Mouse (Mus musculus) liver, embryonic 14.5 days (tissue): ENCODE measurements around the gene Itgb3bp. TPM values are rescaled to one million over a fixed set of nuclear protein-coding genes. Genes with fewer than 3 reads are reported as not detected.

Experiments used
- ATAC-seq: fragments of 200-750 bp; cut with Nextera tagmentation; 2 replicates; pipeline ENCODE4 v1.8.0; 2017; ENCODE audit warnings: moderate number of reproducible peaks, mild to moderate bottlenecking, moderate library complexity; ENCODE audit not compliant: insufficient read depth
- DNase-seq, 3 experiments: peaks; one replicate each; pipeline ENCODE4 v3.0.0-alpha.2; 2012 to 2013; ENCODE audit warnings: low read depth in 3 of 3, low spot score in 3 of 3
- H3K27ac ChIP-seq: fragments of 300-500 bp; sonication (generic); 2 replicates; pipeline ENCODE4 v1.5.1; 2014; ENCODE audit warnings: moderate library complexity, mild to moderate bottlenecking, control low read depth, inconsistent platforms
- H3K27me3 ChIP-seq: fragments of 300-500 bp; sonication (generic); 2 replicates; pipeline ENCODE4 v1.6.1; 2014; ENCODE audit warnings: mild to moderate bottlenecking, low read length, moderate library complexity; ENCODE audit not compliant: control insufficient read depth, insufficient read depth
- H3K36me3 ChIP-seq: fragments of 300-500 bp; sonication (generic); replicated peaks from 2 replicates; pipeline ENCODE4 v1.6.1; 2014; ENCODE audit warnings: low read depth; ENCODE audit not compliant: control insufficient read depth, insufficient read depth
- H3K4me1 ChIP-seq, 2 experiments: fragments of 200-500 bp in 1 of 2; fragments of 300-500 bp in 1 of 2; sonication (generic) in 1 of 2; replicated peaks; 2 replicates each; pipeline ENCODE4 v1.6.1; 2012 to 2014; ENCODE audit warnings: antibody characterized with exemption in 1 of 2, inconsistent platforms in 1 of 2, low read length in 1 of 2; ENCODE audit not compliant: control insufficient read depth in 2 of 2, insufficient read depth in 2 of 2
- H3K4me2 ChIP-seq: fragments of 300-500 bp; sonication (generic); 2 replicates; pipeline ENCODE4 v1.6.1; 2014; ENCODE audit warnings: low read depth, mild to moderate bottlenecking, control low read depth, moderate library complexity
- H3K4me3 ChIP-seq, 2 experiments: fragments of 200-500 bp in 1 of 2; fragments of 300-500 bp in 1 of 2; sonication (generic) in 1 of 2; 2 replicates each; pipeline ENCODE4 v1.5.1; 2012 to 2014; ENCODE audit warnings: low read depth in 2 of 2, low read length in 2 of 2, mild to moderate bottlenecking in 2 of 2, control low read depth in 1 of 2, inconsistent platforms in 1 of 2, moderate library complexity in 1 of 2; ENCODE audit not compliant: insufficient read depth in 1 of 2
- H3K9ac ChIP-seq: fragments of 300-500 bp; sonication (generic); replicated peaks from 2 replicates; pipeline ENCODE4 v1.6.1; 2014; ENCODE audit warnings: mild to moderate bottlenecking, control low read depth, moderate library complexity
- H3K9me3 ChIP-seq: fragments of 300-500 bp; sonication (generic); 2 replicates; pipeline ENCODE4 v1.6.1; 2016; ENCODE audit warnings: low read length, mixed read lengths; ENCODE audit not compliant: control insufficient read depth
- CTCF ChIP-seq: IDR thresholded peaks from 2 replicates; pipeline ENCODE4 v1.5.1; 2016; ENCODE audit warnings: antibody characterized with exemption, low read depth, control low read depth
- EP300 ChIP-seq: IDR thresholded peaks from 2 replicates; pipeline ENCODE4 v1.6.1; 2016; ENCODE audit warnings: antibody characterized with exemption, low read depth
- WGBS: fragments of 180-500 bp; shearing (Covaris S2); extraction: QIAGEN DNeasy Blood & Tissue Kit; methylation state at CpG from one replicate; pipeline ENCODE4 v1.1.7; 2014; ENCODE audit not compliant: insufficient replicate concordance; 5-methylcytosine and 5-hydroxymethylcytosine counted together
- polyA plus RNA-seq, 2 experiments: library from polyadenylated mRNA; depleted of rRNA in 1 of 2; stranded (reverse) in 1 of 2; unstranded in 1 of 2; fragments of >200 nt; fragmentation: Nextera tagmentation in 1 of 2; extraction: Ambion mirVana in 1 of 2; gene quantifications; 2 replicates each; pipeline versions ENCODE4 v1.2.1 to v1.2.3; 2012 to 2014

The Itgb3bp gene
- polyA plus RNA-seq, 2 experiments = 4.6 to 24.8 TPM

DNA sequence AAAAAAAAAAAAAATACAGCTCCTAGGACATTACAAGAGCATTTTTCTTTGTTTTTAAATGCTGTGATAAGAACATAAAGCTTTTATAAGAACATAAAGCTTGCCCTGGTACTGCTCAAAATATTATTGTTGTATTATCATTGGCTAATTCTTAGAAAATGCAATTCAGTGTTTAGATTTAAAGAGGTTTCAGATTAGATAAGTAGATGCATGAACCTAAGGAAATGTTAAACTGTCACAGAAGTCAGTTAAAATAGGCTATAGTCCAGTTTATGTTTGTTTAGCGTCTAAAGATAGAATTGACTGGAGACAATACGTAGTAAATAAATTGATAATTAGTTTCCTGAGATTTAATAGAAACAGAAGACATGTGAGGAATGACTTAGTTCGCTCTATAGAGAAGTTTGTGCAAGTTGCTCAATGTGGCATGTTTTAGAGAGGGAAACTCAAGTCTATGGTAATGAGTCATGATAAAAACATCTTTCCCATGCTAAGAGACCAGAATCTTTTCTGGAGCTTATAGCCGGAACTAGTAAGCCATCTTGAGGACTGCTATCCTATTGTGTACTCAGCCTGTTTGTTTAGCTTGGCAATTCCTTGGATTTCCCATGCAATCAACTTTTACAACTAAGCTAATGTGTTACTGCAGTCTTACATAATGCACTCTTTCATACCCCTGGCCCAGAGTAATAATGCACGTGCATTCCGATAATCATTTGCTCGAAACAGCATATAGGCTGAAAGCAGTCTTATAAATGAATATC lies 112.7 kb downstream of the Itgb3bp start:
- Histone ChIP-seq H3K27ac (no peak overlapping the region), H3K4me3 (no peak overlapping the region), H3K4me1 (no peaks in the 10 kb centered on the region), H3K27me3 (no peaks in the 10 kb centered on the region), H3K9me3 (no peaks in the 10 kb centered on the region), H3K36me3 (no peaks in the 10 kb centered on the region), H3K9ac (no peak overlapping the region), H3K4me2 (no peak overlapping the region)
- ATAC-seq (no peak), DNase-seq (no peak)
- 83% methylated on average over 7 of the region's 7 CpGs for WGBS
- TF ChIP-seq CTCF = no peak
- TF ChIP-seq EP300 = no peak

DNA sequence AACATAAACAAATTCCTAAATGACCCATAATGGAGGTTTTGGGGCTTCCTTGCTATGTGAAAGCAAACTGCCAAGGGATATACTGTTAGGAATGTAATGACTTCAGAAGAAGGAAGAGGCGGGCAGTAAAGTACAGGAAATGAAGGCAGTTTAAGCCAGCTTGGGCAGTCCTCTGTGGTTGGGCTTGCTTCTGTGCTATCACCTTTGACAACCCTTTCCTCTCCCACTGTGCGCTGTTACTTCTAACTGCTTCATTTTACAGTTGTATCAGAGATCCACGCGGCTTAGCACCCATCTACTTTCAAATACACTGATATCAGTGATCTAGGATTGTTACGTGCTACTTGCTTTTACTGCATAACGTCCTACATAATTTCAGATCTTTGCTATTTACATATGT lies 137.2 kb downstream of the Itgb3bp start:
- no peak for DNase-seq

DNA sequence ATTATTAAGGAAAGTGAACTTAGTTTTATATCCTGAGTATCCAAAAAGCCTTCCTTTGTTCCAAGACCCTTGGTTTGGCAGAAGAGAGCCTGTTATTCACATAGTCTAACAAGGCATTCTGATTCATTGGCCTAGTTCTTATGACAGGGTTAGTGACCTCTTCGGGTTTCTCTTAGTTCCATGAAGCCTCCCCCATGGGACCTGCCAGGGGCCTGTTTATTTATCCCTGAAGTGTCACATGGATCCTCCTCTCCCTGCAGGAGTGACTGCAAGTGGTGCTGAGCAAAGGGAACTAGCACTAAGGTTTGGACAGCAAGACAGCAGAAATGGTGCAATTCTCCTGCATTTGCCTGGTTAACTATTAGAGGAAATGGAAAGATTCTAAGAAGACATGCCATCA lies 156.6 kb downstream of the Itgb3bp start:
- TF ChIP-seq CTCF (no peak), EP300 (no peak)
- Histone ChIP-seq H3K4me2 (no peak overlapping the region), H3K9ac (no peak overlapping the region), H3K27me3 (no peaks in the 10 kb centered on the region), H3K4me3 (no peak overlapping the region), H3K36me3 (no peaks in the 10 kb centered on the region), H3K4me1 (no peaks in the 10 kb centered on the region), H3K27ac (no peak overlapping the region), H3K9me3 (no peaks in the 10 kb centered on the region)
- no peak for ATAC-seq
- DNase-seq = no peak
- WGBS = 29% methylated on average over 1 of the region's 1 CpGs

More for the DNA sequence above, 137.2 kb downstream of the Itgb3bp start:
- Histone ChIP-seq H3K9ac (no peak overlapping the region), H3K4me3 (no peak overlapping the region), H3K27me3 (no peaks in the 10 kb centered on the region), H3K4me1 (no peaks in the 10 kb centered on the region), H3K27ac (no peak overlapping the region), H3K36me3 (no peaks in the 10 kb centered on the region), H3K4me2 (no peak overlapping the region), H3K9me3 (no peaks in the 10 kb centered on the region)
- no peak; the same call in 1 of the 2 replicates for ATAC-seq
- WGBS = 34% methylated on average over 6 of the region's 6 CpGs
- TF ChIP-seq CTCF (no peak), EP300 (no peak)

DNA sequence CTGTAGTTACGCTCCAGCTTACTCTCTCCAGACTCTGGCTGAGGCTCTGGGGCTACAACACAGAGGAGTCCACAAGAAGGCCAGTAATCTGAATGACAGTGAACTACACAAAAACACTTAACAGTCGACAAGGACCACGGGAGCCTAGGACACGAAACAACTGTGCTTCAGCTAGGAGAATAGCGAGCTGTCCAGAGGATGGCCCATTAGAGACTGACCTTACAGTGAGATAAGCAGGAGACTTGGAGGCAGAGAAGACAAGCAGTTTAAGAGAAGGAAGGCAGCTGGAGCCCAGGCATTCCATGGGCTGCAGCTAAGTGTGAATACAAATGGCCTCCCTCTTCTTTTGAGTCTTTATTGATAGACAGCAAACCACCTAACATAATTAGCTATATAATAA lies 159.1 kb downstream of the Itgb3bp start:
- ATAC-seq = no peak
- Histone ChIP-seq H3K36me3 (no peaks in the 10 kb centered on the region), H3K27me3 (no peaks in the 10 kb centered on the region), H3K9me3 (no peaks in the 10 kb centered on the region), H3K4me3 (no peak overlapping the region), H3K27ac (no peak overlapping the region), H3K4me2 (no peak overlapping the region), H3K4me1 (no peaks in the 10 kb centered on the region), H3K9ac (no peak overlapping the region)
- 78% methylated on average over 5 of the region's 5 CpGs for WGBS
- TF ChIP-seq CTCF (no peak), EP300 (no peak)
- DNase-seq = no peak

DNA sequence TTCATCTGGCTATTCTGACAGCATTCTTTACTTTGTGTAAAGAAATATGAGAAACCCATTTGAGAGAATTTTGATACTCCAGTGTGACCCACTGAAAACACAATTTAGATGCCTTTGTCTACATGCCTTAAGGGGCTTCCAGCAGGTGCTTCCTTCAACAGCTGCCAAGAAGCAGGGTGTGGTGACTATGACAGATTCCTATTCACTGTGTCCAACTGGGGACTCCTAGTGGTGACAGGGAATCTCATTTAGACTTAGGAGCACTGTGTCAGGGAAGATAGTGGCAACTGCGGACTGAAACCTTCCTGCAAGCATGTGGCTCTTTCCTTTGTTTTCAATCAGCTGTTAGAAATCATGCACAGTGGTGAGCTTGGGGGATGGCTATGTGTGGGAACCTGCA lies 162.9 kb downstream of the Itgb3bp start:
- TF ChIP-seq EP300 (no peak), CTCF (peak; percentile 38; the same call in 1 of the 2 replicates)
- DNase-seq = no peak
- Histone ChIP-seq H3K9me3 (no peaks in the 10 kb centered on the region), H3K9ac (no peak overlapping the region), H3K27ac (no peak overlapping the region), H3K4me3 (no peak overlapping the region), H3K36me3 (no peaks in the 10 kb centered on the region), H3K27me3 (no peaks in the 10 kb centered on the region), H3K4me1 (no peaks in the 10 kb centered on the region), H3K4me2 (no peak overlapping the region)
- ATAC-seq = no peak
- WGBS = 55% methylated on average over 1 of the region's 1 CpGs
